15 mouse cellular contexts compared by ENCODE assay signal in the genomic region with DNA sequence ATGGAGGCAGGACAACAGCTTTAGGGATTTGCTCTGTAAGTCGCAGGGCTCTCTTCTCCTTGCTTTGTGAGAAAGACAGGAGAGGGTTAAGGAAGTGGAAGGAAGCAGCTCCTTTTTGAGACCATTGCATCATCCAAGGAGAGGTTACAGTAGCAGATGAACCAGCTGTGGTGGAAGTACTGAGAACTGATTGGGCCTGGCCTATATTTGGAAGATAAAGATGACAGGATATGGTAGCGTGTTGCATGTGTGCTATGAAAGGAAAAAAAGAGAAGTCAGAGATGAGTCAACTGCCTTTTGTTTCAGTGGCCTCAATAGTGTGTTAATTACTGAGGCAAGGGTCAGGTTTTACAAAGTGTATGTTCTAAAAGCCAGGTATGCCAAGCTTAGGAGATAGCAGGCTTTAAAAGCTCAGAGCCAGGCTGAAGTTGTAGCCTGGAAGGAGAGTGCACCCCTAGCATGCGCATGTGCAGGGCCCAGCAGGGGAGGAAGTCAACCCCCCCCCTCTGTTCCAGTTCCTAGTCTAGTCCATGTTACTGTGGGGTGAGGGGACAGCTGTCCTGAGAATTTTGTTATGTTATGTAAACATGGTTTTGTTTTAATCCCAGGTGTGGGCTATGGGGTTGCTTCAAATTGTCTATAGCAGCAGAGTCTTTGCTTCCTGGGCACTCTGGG. TPM values are rescaled to one million over a fixed set of nuclear protein-coding genes. Genes with fewer than 3 reads are reported as not detected.
A peak's percentile ranks its signal among the peaks of the same experiment; 100 is the strongest.
DNase-seq lines count a peak whose midpoint lies in the region; ATAC-seq and TF ChIP-seq lines count a peak whose summit lies in the region.
"Had no signal": no experiment of that assay in that cellular context is flagged by ENCODE, and none has a peak within 500 bp of the region (broad histone marks: within the 10 kb centered on the region; RNA-seq: fewer than 3 reads in every experiment).

No protein-coding gene starts in this region.

- TF ChIP-seq CTCF in stomach, postnatal 0 days (IDR thresholded peaks at IDR 0.05; ENCODE audit: low read depth): no peak
- TF ChIP-seq CTCF in liver, postnatal 0 days (IDR thresholded peaks at IDR 0.05; ENCODE audit: low read depth): no peak

- no peaks in the 10 kb centered on the region for H3K9me3 ChIP-seq in heart, embryonic 10.5 days
- no peaks in the 10 kb centered on the region for H3K9me3 ChIP-seq in stomach, embryonic 16.5 days (replicated peaks; ENCODE audit: control insufficient read depth, low read length)
- H3K9me3 ChIP-seq in stomach, postnatal 0 days (ENCODE audit: control insufficient read depth, low read length): no peaks in the 10 kb centered on the region
- H3K9me3 ChIP-seq in liver, postnatal 0 days (ENCODE audit: low read length): no peaks in the 10 kb centered on the region
- H3K9me3 ChIP-seq: embryonic facial prominence, embryonic 12.5 days; hindbrain, embryonic 13.5 days; kidney, embryonic 15.5 days had no signal

- H3K9ac ChIP-seq in stomach, embryonic 16.5 days (ENCODE audit: low read length): no peak overlapping the region
- no peak overlapping the region for H3K9ac ChIP-seq in stomach, postnatal 0 days (ENCODE audit: low read length)
- no peak overlapping the region for H3K9ac ChIP-seq in liver, postnatal 0 days (replicated peaks)
- H3K9ac ChIP-seq: embryonic facial prominence, embryonic 12.5 days; hindbrain, embryonic 13.5 days; kidney, embryonic 15.5 days had no signal

- H3K4me2 ChIP-seq in stomach, embryonic 16.5 days (ENCODE audit: low read depth, low read length): no peak overlapping the region
- no peak overlapping the region for H3K4me2 ChIP-seq in stomach, postnatal 0 days (replicated peaks; ENCODE audit: low read depth)
- H3K4me2 ChIP-seq in liver, postnatal 0 days (ENCODE audit: low read depth, low read length): no peak overlapping the region
- H3K4me2 ChIP-seq: embryonic facial prominence, embryonic 12.5 days; hindbrain, embryonic 13.5 days; kidney, embryonic 15.5 days had no signal

- 75% methylated on average over 3 of the region's 3 CpGs for WGBS in heart, embryonic 10.5 days
- 58% methylated on average over 3 of the region's 3 CpGs for WGBS in stomach, embryonic 16.5 days
- 68% methylated on average over 3 of the region's 3 CpGs for WGBS in stomach, postnatal 0 days
- WGBS in liver, postnatal 0 days (ENCODE audit: insufficient replicate concordance): 57% methylated on average over 3 of the region's 3 CpGs

- no peak for TF ChIP-seq EP300 in stomach, postnatal 0 days (optimal IDR thresholded peaks at IDR 0.05)
- no peak for TF ChIP-seq EP300 in liver, postnatal 0 days (IDR thresholded peaks at IDR 0.05; ENCODE audit: low read depth)

- H3K27ac ChIP-seq in heart, embryonic 10.5 days: no peak overlapping the region
- peak overlapping the region; percentile 52; the same call in 1 of the 2 replicates for H3K27ac ChIP-seq in stomach, embryonic 16.5 days (ENCODE audit: low read length)
- no peak overlapping the region for H3K27ac ChIP-seq in stomach, postnatal 0 days (replicated peaks)
- H3K27ac ChIP-seq in liver, postnatal 0 days (ENCODE audit: low read depth): 0 out of 2 replicates have a peak overlapping the region, but pooled peaks have one; percentile 44
- H3K27ac ChIP-seq: embryonic facial prominence, embryonic 12.5 days; hindbrain, embryonic 13.5 days; kidney, embryonic 15.5 days had no signal

- DNase-seq in heart, adult 9 months (ENCODE audit: low spot score in 2 of 2): peak; percentile 37 to 49
- no peak for DNase-seq in heart, embryonic 10.5 days (ENCODE audit: low spot score)
- no peak for DNase-seq in stomach, postnatal 0 days (ENCODE audit: low spot score)
- no peak for DNase-seq in liver, postnatal 0 days
- no peak for DNase-seq in thymus, postnatal 0 days (ENCODE audit: low spot score)
- no peak for DNase-seq in thymus, adult 18-20 months
- no peak for DNase-seq in urinary bladder, postnatal 14 days (ENCODE audit: low spot score)
- DNase-seq: cerebellum, adult 9-10 months; spleen, adult 18-20 months had no signal

- ATAC-seq in stomach, embryonic 16.5 days (ENCODE audit: insufficient read depth, low FRiP score): no peak
- no peak for ATAC-seq in stomach, postnatal 0 days (ENCODE audit: low FRiP score, low TSS enrichment)
- ATAC-seq in liver, postnatal 0 days: peak; percentile 62
- ATAC-seq: forebrain, embryonic 14.5 days had no signal

- H3K4me3 ChIP-seq in heart, embryonic 10.5 days: no peak overlapping the region
- no peak overlapping the region for H3K4me3 ChIP-seq in stomach, embryonic 16.5 days (replicated peaks; ENCODE audit: low read length)
- no peak overlapping the region for H3K4me3 ChIP-seq in stomach, postnatal 0 days (ENCODE audit: low read depth, low read length)
- H3K4me3 ChIP-seq in liver, postnatal 0 days (ENCODE audit: low read depth, low read length): no peak overlapping the region
- H3K4me3 ChIP-seq: embryonic facial prominence, embryonic 12.5 days; hindbrain, embryonic 13.5 days; kidney, embryonic 15.5 days; megakaryocyte, embryonic 14.5 days had no signal

- no peaks in the 10 kb centered on the region for H3K36me3 ChIP-seq in heart, embryonic 10.5 days
- no peaks in the 10 kb centered on the region for H3K36me3 ChIP-seq in stomach, embryonic 16.5 days (ENCODE audit: control insufficient read depth, insufficient read depth, low read length)
- no peaks in the 10 kb centered on the region for H3K36me3 ChIP-seq in stomach, postnatal 0 days (ENCODE audit: control insufficient read depth, insufficient read depth, low read length)
- H3K36me3 ChIP-seq in liver, postnatal 0 days (replicated peaks; ENCODE audit: insufficient read depth, low read length): no peaks in the 10 kb centered on the region
- H3K36me3 ChIP-seq: embryonic facial prominence, embryonic 12.5 days; hindbrain, embryonic 13.5 days; kidney, embryonic 15.5 days had no signal

- H3K27me3 ChIP-seq in heart, embryonic 10.5 days (ENCODE audit: insufficient read depth, poor library complexity, severe bottlenecking): no peaks in the 10 kb centered on the region
- no peaks in the 10 kb centered on the region for H3K27me3 ChIP-seq in stomach, embryonic 16.5 days (ENCODE audit: control insufficient read depth, insufficient read depth, low read length)
- no peaks in the 10 kb centered on the region for H3K27me3 ChIP-seq in stomach, postnatal 0 days (ENCODE audit: control insufficient read depth, insufficient read depth, low read length)
- no peaks in the 10 kb centered on the region for H3K27me3 ChIP-seq in liver, postnatal 0 days (ENCODE audit: insufficient read depth, low read length)
- H3K27me3 ChIP-seq: embryonic facial prominence, embryonic 12.5 days; hindbrain, embryonic 13.5 days; kidney, embryonic 15.5 days had no signal

- no peaks in the 10 kb centered on the region for H3K4me1 ChIP-seq in heart, embryonic 10.5 days
- H3K4me1 ChIP-seq in stomach, embryonic 16.5 days (ENCODE audit: control insufficient read depth, insufficient read depth, low read length): peaks cover 8% of the 10 kb centered on the region; the same call in 1 of the 2 replicates
- no peaks in the 10 kb centered on the region for H3K4me1 ChIP-seq in stomach, postnatal 0 days (replicated peaks; ENCODE audit: control insufficient read depth, insufficient read depth)
- peaks cover 3% of the 10 kb centered on the region for H3K4me1 ChIP-seq in liver, postnatal 0 days (ENCODE audit: insufficient read depth)
- H3K4me1 ChIP-seq: embryonic facial prominence, embryonic 12.5 days; hindbrain, embryonic 13.5 days; kidney, embryonic 15.5 days had no signal

RNA-seq across cellular contexts. Expression of gene P4ha2, which starts 50.0 kb away (rescaled TPM):
- polyA plus RNA-seq in heart, embryonic 10.5 days (2016; fragmentation: Nextera tagmentation; extraction: Ambion mirVana): 57.7 and 69.0 TPM in 2 replicates
- polyA plus RNA-seq in stomach, embryonic 16.5 days (2015; fragmentation: Nextera tagmentation; extraction: Ambion mirVana): 78.6 and 86.8 TPM in 2 replicates
- 28.4 and 30.2 TPM in 2 replicates for polyA plus RNA-seq in stomach, postnatal 0 days (2015; fragmentation: Nextera tagmentation; extraction: Ambion mirVana)
- 2.4 and 2.7 TPM in 2 replicates for polyA plus RNA-seq in liver, postnatal 0 days (2015; fragmentation: Nextera tagmentation; extraction: Ambion mirVana)
- 5.1 TPM in 2 replicates for polyA plus RNA-seq in thymus, postnatal 0 days (2015; fragmentation: Nextera tagmentation; extraction: Ambion mirVana)

Comparison
In these comparisons a context has a peak if more than half of its experiments do, and no peak if none do; other contexts are left out.
1. DNase-seq: peak in heart, adult 9 months (2 of 2); none in heart, embryonic 10.5 days (single experiment), stomach, postnatal 0 days (single experiment), liver, postnatal 0 days (single experiment), thymus, postnatal 0 days (single experiment), thymus, adult 18-20 months (0 of 2) and urinary bladder, postnatal 14 days (single experiment).
2. H3K27ac ChIP-seq: peak in stomach, embryonic 16.5 days (single experiment) and liver, postnatal 0 days (single experiment); none in heart, embryonic 10.5 days (single experiment) and stomach, postnatal 0 days (single experiment).